Mouse (Mus musculus): ENCODE data around the gene Ttbk1. TPM values are rescaled to one million over a fixed set of nuclear protein-coding genes. Genes with fewer than 3 reads are reported as not detected.
A peak's percentile ranks its signal among the peaks of the same experiment; 100 is the strongest.

Gene Ttbk1
- total RNA-seq, 4 experiments from 2014 or later: 0.05 to 0.16 (median 0.08) TPM

DNA sequence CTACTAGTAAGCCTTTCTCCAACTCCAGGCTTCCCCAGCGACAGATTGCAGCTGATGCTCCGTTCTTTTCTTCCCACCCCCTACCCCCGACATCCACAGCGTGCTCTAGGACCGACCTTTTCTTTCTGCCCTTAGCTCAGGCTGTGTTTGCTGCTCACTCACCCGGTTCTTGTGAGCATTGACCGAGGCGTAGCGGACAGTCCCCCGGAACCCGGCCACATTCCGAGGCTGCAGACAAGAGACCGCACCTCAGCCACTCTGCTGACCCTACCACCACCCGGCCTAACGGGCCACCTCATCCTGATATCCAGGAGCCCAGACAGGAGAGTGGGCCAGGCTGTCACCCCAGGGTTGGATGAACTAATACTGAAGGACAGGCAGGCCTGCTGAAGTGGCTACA lies 10.2 kb downstream of the Ttbk1 start:
- no peak for DNase-seq (ENCODE audit: low spot score in 2 of 2)

DNA sequence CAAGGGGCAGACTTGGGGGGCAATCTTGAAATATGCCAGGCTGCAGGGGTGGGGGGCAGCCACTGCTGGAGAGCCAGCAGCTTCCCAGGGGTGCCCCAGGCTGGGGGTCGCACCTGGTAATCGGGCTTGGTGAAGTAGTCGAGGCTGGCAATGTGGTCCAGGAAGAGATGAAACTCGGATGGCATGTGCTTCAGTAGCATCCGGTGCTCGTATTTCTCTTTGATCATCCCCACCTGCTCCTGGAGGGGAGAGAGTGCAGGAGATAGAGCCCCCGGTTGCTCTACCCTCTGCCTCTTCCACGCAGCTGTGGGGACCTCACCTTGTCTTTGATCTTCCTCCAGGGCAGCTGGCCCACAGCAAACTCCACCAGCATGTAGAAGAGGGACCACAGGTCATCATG lies 10.9 kb downstream of the Ttbk1 start:
- DNase-seq (ENCODE audit: low spot score in 2 of 2): no peak

DNA sequence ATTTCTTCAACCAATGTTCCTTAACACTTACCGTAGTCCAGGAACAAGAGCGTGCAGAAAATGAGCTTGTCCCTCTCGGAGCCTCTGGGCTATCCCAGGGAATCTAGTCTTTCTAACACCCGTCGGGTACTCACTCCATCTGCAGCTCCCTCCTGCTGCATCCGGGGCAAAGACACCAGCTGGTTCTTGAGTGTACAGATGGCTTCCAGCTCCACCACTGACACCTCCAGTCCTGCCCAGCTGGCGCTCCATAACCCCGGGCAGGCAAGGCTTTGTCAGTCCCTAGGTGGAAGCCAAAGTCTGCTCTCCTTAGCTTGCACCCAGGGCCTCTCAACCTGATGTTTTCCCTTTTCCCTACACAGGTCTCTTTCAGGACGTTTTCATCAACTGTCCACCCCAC lies 19.6 kb downstream of the Ttbk1 start:
- DNase-seq (ENCODE audit: low spot score in 2 of 2): no peak

DNA sequence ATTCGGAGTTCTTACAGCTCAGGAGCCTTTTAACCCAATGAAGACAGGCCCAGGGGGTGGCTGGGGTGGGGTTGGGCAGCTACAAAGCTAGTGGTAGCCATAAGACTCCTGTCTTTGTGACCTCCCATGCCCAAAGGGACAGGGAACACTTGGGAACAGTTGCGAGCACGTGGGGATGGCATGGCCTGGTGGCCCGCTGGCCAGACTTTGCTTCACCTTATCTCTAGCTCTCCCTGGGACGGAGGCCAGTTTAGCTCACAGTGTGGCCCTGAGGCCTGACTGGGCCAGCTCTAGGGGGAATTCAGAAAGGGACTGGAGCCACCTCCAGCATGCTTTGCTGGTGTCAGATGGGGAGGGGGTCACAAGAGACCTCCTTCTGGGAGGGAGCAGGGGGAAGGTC lies 25.2 kb downstream of the Ttbk1 start:
- no peak for DNase-seq (ENCODE audit: low spot score in 2 of 2)

DNA sequence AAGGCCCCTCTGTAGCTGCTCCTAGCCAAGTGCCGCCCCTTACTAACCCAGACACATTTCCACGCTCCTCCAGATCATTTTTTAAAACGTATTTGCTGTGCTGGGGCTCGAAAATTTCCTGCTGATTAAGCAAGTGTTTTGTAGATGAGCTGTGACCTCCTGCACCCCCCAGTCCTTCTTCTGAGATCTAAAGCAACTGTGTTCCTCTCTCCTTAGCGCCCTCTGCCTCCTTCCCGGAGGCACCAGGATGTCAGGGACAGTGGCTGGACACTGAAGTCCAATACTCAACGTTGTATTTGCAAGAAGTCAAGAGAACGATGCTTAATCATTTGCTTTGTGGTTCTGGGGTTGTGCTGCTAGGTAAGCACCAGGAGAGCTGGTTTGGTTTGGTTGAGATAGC lies 26.1 kb downstream of the Ttbk1 start:
- DNase-seq (ENCODE audit: low spot score in 2 of 2): no peak

DNA sequence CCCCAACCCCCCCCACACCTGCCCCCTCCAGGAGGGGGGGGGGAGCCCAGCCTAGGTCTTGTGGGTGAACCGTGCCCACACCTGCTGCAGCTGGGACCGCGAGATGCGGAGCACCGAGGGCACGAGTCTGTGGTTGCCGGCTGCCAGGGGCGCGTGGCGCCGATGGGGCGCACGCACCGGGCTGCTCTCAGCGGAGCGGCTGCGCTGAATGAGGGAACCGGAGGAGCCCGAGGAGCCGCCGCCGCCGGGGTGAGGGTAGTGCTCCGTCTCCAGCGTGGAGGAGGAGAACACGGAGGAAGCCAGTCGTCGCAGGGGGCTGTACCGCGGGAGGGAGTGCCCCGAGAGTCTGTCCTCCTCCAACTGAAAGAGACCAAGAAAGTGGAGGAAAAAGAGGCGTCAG lies 26.8 kb downstream of the Ttbk1 start:
- DNase-seq (ENCODE audit: low spot score in 2 of 2): no peak

DNA sequence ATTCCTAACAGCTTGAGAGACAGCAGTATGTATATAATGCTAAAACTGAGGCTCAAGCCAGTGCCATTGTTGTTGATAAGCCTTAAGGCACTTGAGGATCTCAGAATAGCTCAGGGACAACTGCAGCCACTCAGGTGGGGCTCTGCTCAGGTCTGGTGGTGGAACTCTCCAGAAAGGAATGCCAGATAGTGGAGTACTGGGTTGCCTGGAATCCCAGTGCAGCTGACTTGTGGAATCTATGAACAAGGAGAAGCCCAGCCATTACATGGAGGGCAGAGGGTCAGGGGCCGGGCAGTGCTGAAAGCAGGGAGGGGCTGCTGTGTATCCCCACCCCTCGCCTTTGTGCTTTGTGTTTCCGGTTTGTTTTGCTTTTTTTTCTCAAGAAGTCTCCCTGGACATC lies 29.0 kb downstream of the Ttbk1 start:
- DNase-seq (ENCODE audit: low spot score in 2 of 2): no peak

DNA sequence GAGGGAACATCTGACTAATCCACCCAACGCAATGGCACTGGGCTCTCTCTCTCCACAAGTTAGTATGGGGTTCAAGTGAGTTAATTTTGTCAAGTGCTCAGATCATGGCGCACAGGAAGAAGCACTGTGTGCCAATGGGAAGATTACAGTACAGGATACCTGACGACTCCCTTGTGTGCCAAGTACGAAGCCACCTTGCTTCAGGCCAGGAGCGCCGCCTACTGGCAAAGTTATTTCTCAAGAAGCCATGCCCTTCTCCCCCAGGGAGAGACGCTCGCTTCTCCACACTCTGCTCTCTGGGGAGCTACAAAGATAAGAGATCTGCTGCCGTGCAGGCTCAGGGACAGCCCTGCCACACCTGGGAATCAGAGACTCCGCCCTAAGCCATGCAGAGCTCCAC lies 29.7 kb downstream of the Ttbk1 start:
- peak; percentile 46 to 47 for DNase-seq (ENCODE audit: low spot score in 2 of 2)

DNA sequence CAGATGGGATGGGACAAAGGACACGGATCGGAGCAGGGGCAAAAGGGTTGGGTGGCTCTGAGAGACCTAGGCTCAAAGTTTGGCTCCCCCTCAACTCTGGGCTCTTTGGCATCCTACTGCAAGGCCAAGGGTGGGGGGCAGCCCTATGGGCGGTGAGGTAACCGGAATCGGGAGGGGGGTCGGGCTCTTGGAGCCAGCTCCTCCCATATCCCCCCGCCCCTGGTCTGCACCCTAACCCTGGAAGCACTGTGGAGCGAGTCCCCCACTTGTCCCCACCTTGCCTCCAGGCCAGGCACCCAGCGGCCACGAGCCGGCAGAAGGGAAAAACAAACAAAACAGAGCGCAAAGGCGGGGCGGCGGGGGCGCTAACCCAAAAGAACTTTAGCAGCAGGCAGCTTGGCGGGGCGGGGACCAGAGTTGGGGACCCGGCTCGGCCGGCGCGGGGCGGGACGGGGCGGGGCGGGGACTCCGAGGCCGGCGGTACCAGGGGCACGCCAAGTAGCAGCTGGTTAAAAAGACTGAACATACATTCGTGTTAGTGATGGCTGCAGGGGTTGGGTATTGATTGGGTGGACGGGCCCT lies 32.3 kb downstream of the Ttbk1 start:
- no peak for DNase-seq (ENCODE audit: low spot score in 2 of 2)

DNA sequence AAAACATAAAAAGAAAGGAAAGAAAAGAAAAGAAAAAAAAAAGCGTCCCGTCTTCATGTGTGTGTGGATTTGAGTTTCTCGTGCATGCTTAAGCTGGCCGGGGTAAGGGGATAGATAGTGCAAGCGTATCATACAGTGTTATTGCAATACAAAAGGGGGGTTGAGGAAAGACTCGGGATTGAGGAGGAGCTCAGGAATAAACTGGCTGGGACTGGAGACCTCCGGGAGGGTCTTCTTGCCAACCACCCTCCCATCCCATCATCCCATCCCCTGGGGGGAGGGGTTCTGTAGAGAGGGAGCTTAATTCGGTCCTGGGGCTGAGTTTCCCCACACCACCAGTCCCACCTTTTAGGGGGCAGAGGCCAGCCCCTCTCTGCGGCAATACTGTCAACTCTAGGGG lies 32.9 kb downstream of the Ttbk1 start:
- DNase-seq (ENCODE audit: low spot score in 2 of 2): no peak

DNA sequence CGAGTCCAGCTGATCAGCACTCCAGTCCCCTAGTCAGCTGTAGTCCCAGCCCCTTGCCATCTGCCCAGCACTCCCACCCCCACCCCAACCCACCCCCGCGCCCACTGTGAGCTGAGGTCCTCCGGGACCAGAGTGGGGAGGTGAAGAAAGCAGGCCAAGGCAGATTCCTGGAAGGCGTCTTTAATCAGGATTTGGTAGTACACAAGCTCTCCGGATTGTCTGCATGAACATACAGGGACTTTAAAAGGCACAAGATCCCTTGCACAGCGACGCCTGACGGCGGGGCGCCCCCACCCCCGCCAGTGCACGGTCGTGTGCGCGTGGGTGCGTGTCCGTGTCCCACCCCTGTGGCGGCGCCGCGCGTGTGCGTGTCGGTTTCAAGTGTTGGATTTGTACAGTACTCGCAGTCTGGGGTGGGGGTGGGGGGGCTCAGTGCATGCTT lies 33.5 kb downstream of the Ttbk1 start:
- no peak for DNase-seq (ENCODE audit: low spot score in 2 of 2)

DNA sequence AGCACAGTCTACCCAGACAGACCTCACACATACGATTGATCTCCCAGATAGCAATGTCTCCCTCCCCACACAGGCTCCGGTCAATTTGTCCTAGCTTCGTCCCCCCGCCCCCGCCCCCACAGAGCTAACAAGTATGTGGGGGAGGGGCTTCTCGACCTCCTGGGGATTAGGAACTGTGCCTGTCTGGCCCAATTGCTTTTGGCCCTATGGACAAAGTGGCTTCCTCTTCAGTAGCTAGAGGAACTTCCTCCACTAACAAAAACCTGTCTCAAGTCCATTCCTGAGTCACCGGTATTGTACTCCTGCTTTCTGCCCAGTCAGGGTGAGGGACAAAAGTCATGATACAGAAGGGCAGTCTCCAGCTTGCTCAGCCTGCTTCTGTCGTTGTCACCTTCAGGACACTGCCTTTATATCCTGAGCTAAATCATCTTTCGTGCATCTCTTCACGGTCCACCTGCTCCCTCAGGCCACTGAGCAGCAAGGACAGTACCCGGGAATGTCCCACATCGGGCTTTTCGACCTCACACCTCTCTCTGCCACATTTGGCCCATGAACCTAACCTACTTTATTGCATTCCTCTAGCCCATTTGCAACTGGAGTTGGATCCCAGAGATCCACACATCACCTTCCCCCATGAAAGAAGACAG lies 34.0 kb downstream of the Ttbk1 start:
- DNase-seq (ENCODE audit: low spot score in 2 of 2): no peak

DNA sequence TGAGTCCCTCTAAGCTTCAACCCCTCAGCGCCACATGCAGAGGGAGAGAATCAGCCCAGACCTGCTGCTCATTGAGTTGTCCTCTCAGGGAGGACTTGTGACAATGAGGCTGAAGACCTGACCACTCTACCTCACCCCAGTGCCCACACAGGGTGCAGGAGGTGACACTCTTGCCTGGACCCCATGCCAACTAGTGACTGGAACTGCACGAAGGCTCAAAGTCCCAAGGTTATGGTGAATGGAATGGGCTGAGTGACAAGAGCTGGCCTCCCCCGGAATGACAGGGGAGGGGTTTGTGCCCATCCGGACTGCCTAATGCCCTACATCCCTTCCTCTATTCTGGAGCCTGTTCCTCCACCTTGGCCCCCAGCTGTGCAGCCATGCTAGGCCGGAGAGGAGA lies 34.8 kb downstream of the Ttbk1 start:
- DNase-seq (ENCODE audit: low spot score in 2 of 2): no peak

DNA sequence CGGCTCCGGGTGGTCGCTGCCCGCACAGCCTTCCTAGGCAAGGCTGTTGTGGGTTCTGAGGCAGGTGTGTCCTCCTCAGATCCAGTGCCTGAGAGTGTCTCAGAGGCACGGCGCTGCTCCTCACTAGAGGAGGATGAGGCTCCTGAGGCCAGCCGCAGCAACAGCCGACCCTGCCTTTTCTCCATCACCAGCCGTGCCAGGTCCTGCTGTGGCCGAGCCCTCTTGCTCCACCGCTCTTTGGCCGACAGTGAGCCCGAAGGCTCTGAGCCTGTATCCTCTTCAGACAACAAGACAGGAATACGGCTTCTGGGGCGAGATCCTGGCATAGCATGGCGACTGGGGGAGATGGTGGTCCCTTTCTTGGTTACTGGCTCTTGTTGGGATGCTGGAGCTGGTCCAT lies 41.2 kb downstream of the Ttbk1 start:
- no peak for DNase-seq (ENCODE audit: low spot score in 2 of 2)

DNA sequence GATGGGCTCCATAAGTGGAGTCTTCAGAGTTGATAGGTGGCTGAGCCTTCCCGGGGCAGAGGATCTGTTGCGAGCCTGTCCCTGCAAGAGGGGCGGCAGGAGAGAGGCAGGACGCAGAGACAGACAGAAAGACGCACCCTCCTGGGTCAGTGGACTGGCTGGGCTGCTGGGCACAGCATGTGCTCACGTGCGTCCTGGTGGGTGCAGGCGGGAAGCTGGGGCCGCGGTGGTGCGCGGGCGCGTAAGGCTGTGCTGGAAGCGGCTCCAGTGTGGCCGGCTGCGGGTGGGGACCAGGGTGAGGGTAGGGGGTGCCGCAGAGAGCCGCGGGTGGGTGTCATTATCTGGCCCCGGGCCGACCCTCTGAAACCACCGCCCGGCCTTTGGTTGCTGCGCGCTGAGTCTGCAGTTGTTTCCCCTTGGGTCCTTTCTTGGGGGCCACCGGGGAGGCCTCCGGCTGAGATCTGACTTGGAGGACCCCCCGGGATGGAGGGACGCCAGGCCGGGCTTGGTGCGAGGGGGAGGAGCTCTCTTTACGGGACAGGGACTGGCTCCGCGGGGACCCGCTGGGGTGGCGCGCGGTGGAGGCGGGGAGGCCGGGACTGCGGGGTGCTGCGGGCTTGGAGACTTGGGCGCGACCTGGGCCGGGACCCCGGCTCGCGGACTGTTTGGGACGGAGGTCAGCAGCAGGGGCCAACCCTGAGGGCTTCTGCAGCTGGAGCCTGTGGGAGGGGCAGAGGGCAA lies 42.5 kb downstream of the Ttbk1 start:
- DNase-seq (ENCODE audit: low spot score in 2 of 2): no peak

DNA sequence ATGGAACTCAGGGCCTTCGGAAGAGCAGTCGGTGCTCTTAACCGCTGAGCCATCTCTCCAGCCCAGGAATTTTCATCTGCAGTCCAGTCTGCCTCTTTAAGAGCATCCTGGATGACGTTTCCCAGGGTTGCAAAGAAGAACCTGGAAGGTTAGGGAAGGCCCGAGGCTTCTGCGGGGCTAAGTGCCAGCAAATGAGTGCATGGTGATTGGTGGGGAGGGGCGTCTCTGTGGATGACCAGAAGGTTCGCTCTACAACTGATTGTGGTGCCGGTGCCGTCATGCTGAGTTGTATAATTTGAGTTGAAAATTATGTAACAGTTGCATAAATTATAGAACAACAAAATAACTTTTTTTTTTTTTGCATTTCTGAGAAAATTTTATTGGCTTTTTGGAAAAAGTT lies 48.3 kb downstream of the Ttbk1 start:
- DNase-seq (ENCODE audit: low spot score in 2 of 2): no peak

DNA sequence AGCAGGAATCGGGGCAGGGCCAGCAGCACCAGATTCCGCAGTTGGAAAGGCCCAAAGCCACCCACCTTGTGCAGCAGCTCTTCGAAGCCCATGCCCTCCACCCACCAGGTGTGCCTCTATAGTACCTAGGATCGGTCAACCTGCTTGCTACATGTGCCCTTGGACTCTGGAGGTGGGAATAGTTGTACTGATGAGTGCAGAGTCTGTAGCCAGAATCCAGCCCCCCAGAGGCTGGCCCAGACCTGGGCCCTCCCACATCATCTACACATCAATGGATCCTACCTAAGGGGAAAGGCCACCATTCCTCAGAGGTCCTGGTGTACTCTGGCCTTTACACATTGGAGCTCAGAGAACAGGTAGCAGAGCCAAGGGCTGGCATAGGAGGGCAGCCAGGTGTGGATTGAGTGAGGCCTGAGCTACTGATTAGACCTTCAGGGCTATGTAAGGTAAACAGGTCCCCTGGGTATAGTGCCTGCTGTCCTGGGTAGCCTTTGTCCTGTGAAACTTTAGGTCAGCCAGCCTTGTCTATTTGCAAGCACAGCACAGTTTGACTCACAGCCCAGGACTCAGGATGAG lies 49.1 kb downstream of the Ttbk1 start, which contains the start of gene Slc22a7:
Gene Slc22a7 (minus strand): TSS at position 160 of the 576 bp plus-strand sequence.
- DNase-seq (ENCODE audit: low spot score in 2 of 2): no peak

DNA sequence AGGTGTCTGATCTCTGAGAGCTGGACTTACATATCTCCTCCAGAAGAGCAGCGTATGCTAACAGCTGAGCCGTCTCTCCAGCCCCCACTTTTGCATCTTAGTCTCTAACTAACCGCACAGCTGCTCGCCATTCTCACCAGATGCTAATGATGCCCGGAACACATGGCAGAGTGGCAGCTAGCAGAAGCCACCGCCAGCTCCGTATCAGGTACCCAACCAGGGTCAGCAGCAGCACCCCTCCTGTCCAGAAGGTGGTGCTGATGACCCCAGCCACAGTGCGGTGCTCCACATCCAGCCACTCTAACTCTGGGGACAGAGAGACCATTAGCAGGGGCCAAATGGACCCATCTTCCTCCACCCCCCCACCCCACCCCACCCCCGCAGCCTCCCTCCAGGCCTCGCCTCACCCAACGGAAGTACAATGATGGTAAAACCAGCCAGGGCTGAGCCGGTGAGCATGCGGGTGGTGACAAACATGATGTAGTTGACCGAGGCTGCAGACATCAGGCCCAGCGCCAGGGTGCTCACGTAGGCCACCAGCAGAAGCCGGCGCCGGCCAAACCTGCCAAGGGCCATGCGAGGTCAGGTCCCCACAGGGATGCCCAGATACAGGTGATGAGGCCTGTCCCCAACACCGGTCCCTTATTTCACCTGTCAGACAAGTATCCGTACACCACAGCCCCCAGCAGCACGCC lies 50.7 kb downstream of the Ttbk1 start:
- peak; percentile 36 to 46 for DNase-seq (ENCODE audit: low spot score in 2 of 2)

DNA sequence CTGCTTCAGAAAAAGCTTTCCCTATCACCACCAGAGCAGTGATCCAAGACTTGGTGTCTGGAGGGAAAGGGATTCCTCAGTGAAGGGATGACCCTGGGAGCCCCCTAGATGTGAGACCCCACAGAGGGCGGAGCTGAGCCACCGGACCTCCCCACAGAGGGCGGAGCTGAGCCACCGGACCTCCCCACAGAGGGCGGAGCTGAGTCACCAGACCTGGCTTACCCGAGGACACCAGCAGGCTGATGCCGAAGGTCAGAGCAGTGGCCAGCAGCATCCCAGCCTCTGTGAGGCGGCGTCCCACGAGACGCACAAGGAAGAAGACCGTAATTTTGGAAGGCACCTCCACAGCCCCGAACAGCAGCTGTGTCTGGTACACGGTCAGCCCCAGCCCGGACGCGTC lies 53.8 kb downstream of the Ttbk1 start:
- no peak for DNase-seq (ENCODE audit: low spot score in 2 of 2)

DNA sequence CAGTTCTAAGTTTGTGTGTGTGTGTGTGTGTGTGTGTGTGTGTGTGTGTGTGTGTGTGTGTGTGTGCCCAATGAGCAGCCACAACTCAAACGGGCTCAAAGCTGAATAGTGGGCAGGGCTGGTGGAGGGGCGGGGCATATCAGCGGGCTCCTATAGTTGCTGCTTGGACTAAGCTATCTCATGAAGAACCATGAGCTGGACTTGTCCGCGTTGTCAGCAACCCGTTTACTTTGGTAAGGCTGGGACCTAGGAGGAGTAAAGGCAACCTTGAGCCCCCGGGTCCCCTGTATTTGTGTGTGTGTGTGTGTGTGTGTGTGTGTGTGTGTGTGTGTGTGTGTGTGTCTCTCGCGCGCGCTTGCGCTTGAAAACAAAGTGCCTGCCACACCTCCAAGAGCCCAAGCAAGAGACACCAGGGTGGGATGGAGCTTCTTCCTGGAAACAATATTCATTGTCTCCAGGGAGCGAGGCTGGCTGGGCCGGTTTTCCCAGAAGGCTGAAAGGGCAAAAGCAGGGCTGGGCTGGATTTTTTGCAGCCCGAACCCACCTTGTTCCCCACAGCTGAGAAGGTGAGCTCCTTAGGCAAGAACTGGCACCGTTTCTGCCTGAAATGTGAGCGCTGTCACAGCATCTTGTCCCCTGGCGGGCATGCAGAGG lies 58.6 kb downstream of the Ttbk1 start, which contains the start of gene Crip3:
Gene Crip3 (plus strand): TSS at position 166 of the 654 bp plus-strand sequence.
- no peak for DNase-seq (ENCODE audit: low spot score in 2 of 2)

DNA sequence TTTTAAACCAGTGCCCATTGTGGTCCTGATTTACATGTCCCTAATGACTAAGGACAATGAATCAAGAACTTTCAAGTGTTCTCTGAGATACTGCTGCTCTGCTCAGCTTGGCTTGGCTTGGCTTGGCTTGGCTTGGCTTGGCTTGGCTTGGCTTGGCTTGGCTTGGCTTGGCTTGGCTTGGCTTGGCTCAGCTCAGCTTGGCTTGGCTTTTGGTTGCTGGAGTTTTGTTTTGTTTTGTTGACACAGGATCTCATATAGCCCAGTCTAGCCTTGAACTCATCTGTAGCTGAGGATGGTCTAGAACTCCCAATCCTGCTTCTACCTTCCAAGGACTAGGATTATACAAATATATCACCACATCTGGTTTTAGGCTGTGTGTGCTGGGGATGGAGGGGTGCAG lies 61.0 kb downstream of the Ttbk1 start:
- no peak for DNase-seq (ENCODE audit: low spot score in 2 of 2)

Data from gastrocnemius, adult 8-10 months (tissue).